Mouse (Mus musculus) stomach, embryonic 16.5 days (tissue): ENCODE measurements at regions not wholly inside any gene's neighbourhood (a gene's known extent, or its start where the extent isn't known, plus 50 kb on each side); places are given as distances from the start of the nearest gene placed in this dataset.

Source experiments
- ATAC-seq: fragments of 200-750 bp; cut with Nextera tagmentation; 2 replicates; pipeline ENCODE4 v1.8.0; 2017; ENCODE audit warnings: moderate number of reproducible peaks, moderate TSS enrichment; ENCODE audit not compliant: insufficient read depth, low FRiP score
- H3K27ac ChIP-seq: fragments of 300-500 bp; sonication (generic); 2 replicates; pipeline ENCODE4 v1.5.1; 2014; ENCODE audit warnings: low read length
- H3K27me3 ChIP-seq: fragments of 300-500 bp; sonication (generic); 2 replicates; pipeline ENCODE4 v1.6.1; 2014; ENCODE audit warnings: low read length, control low read depth, mixed read lengths; ENCODE audit not compliant: control insufficient read depth, insufficient read depth
- H3K36me3 ChIP-seq: fragments of 300-500 bp; sonication (generic); 2 replicates; pipeline ENCODE4 v1.6.1; 2014; ENCODE audit warnings: low read length; ENCODE audit not compliant: control insufficient read depth, insufficient read depth
- H3K4me1 ChIP-seq: fragments of 300-500 bp; sonication (generic); 2 replicates; pipeline ENCODE4 v1.6.1; 2014; ENCODE audit warnings: low read length, control low read depth, mixed read lengths; ENCODE audit not compliant: control insufficient read depth, insufficient read depth
- H3K4me2 ChIP-seq: fragments of 300-500 bp; sonication (generic); 2 replicates; pipeline ENCODE4 v1.6.1; 2014; ENCODE audit warnings: low read depth, low read length, mixed read lengths
- H3K4me3 ChIP-seq: fragments of 300-500 bp; sonication (generic); replicated peaks from 2 replicates; pipeline ENCODE4 v1.5.1; 2014; ENCODE audit warnings: mild to moderate bottlenecking, low read length
- H3K9ac ChIP-seq: fragments of 300-500 bp; sonication (generic); 2 replicates; pipeline ENCODE4 v1.6.1; 2014; ENCODE audit warnings: low read length
- H3K9me3 ChIP-seq: fragments of 300-500 bp; sonication (generic); replicated peaks from 2 replicates; pipeline ENCODE4 v1.6.1; 2016; ENCODE audit warnings: low read length, control low read depth; ENCODE audit not compliant: control insufficient read depth
- WGBS: fragments of 180-500 bp; shearing (Covaris S2); extraction: QIAGEN DNeasy Blood & Tissue Kit; methylation state at CpG from one replicate; pipeline ENCODE4 v1.1.7; 2014; 5-methylcytosine and 5-hydroxymethylcytosine counted together
- microRNA counts: library from miRNA; unstranded; fragments of <30 nt; microRNA quantifications from one replicate; lab custom pipeline; 2016
- microRNA-seq: library from miRNA; unstranded; fragments of <30 nt; microRNA quantifications from one replicate; pipeline ENCODE4, GENCODE M21; 2016

GRCm38 (mm10) chr1:193423653-193424075 is 53.6 kb upstream of the Camk1g start:
- WGBS = 35% methylated on average over 8 of the region's 8 CpGs
- peaks cover 19% of the 10 kb centered on the region for H3K4me1 ChIP-seq

DNA sequence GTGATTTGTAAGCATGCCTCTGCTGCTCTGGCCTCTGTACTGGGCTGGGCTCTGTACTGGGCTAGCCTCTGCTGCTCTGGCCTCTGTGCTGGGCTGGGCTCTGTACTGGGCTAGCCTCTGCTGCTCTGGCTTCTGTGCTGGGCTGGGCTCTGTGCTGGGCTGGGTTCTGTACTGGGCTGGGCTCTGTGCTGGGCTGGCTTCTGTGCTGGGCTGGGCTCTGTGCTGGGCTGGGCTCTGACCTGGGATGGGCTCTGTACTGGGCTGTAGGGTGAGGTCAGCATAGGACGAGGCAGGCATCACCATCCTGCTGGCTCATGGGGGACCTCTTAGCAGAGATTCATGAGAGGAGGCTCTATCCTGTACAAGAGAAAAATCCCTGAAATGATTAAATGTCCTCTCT is 52.8 kb upstream of the Camk1g start:
- Histone ChIP-seq H3K9ac (no peak overlapping the region), H3K27ac (peak overlapping the region; percentile 90), H3K4me1 (peaks cover 26% of the 10 kb centered on the region), H3K36me3 (no peaks in the 10 kb centered on the region), H3K27me3 (no peaks in the 10 kb centered on the region), H3K4me3 (no peak overlapping the region), H3K9me3 (no peaks in the 10 kb centered on the region), H3K4me2 (no peak overlapping the region)
- 58% methylated on average over 1 of the region's 1 CpGs for WGBS
- ATAC-seq = peak; percentile 44; the same call in 1 of the 2 replicates

More at GRCm38 (mm10) chr1:193423653-193424075, 53.6 kb upstream of the Camk1g start:
- peak overlapping the region; percentile 27 for H3K4me2 ChIP-seq
- no peaks in the 10 kb centered on the region for H3K9me3 ChIP-seq
- peak overlapping the region; percentile 90 for H3K27ac ChIP-seq
- no peak overlapping the region for H3K4me3 ChIP-seq
- no peaks in the 10 kb centered on the region for H3K36me3 ChIP-seq
- H3K27me3 ChIP-seq = no peaks in the 10 kb centered on the region
- peak; percentile 77 for ATAC-seq
- peak overlapping the region; percentile 55; the same call in 1 of the 2 replicates for H3K9ac ChIP-seq

DNA sequence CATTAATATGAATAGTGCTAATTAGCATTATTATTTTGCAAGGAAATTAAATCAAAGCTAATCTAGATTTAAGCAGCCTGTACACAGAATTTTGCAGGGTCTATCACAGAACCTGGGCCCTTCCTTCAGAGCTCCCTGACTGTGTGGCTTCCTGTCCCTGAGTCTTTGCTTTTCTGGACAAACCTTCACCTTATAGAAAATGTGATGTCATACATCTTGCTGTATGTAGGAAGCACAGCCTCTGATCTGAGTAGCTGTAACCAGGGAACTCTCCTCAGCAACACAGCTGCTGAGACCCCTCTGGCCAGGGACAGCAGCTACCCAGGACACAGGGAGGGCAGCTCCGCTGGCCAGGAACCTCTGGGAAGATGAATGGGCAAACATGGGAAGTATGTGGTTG is 51.7 kb upstream of the Camk1g start:
- no peaks in the 10 kb centered on the region for H3K9me3 ChIP-seq
- ATAC-seq = no peak
- H3K4me3 ChIP-seq = no peak overlapping the region
- no peaks in the 10 kb centered on the region for H3K36me3 ChIP-seq
- no peak overlapping the region for H3K4me2 ChIP-seq
- 90% methylated on average over 1 of the region's 1 CpGs for WGBS
- no peak overlapping the region for H3K27ac ChIP-seq
- H3K4me1 ChIP-seq = peaks cover 26% of the 10 kb centered on the region
- H3K27me3 ChIP-seq = no peaks in the 10 kb centered on the region
- H3K9ac ChIP-seq = no peak overlapping the region

DNA sequence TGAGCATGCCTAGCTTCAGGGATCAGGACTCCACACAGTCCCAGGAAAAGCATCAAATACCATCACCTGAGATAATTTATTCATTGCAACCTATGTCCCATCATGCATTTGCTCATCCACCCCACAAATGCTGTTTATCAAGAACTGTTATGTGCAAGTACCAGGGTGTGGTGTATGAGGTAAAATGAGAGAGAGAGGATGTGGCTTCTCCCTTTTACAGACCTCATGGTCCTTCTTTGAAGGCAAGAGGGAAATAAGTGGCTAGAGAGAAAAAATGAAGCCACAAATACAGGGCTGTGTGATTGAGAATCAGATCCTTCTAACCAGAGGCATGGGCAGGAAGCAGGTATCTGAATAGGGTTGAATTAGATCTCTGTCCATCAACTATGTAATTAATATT is 51.3 kb upstream of the Camk1g start:
- Histone ChIP-seq H3K4me1 (peaks cover 26% of the 10 kb centered on the region), H3K9ac (no peak overlapping the region), H3K36me3 (no peaks in the 10 kb centered on the region), H3K27ac (no peak overlapping the region), H3K4me3 (no peak overlapping the region), H3K27me3 (no peaks in the 10 kb centered on the region), H3K9me3 (no peaks in the 10 kb centered on the region), H3K4me2 (no peak overlapping the region)
- ATAC-seq = no peak

MicroRNAs encoded in the stretch of these regions (microRNA counts, 519-probe panel; counts per million panel counts)
- 4,792 counts per million, percentile 99 among the panel's probes with 10 or more counts for microRNA mmu-miR-205 (lab: Ali Mortazavi, UCI)

Small RNAs in the stretch of these regions (microRNA-seq; reads per million reads assigned to microRNA genes)
- 14,387 reads per million, percentile 95 among the genes with 10 or more reads in this experiment for gene Mir205
